Mouse (Mus musculus) megakaryocyte, adult 5-6 weeks (primary cell): ENCODE measurements around the gene Nav2. TPM values are rescaled to one million over a fixed set of nuclear protein-coding genes. Genes with fewer than 3 reads are reported as not detected.

ENCODE experiments used
- ATAC-seq: 2 replicates; pipeline ENCODE4 v1.8.0; 2016; ENCODE audit warnings: mild to moderate bottlenecking, inconsistent platforms; ENCODE audit not compliant: poor library complexity, severe bottlenecking
- total RNA-seq, 2 experiments: library from RNA; stranded (forward) in 1 of 2; stranded (reverse) in 1 of 2; fragments of 153-499, 151-499 nt in 1 of 2; fragments of 221-1000, 200-1000 nt in 1 of 2; gene quantifications; 2 replicates each; pipeline versions ENCODE4 v1.2.3 to v1.2.4; 2015 to 2017

The Nav2 gene
- total RNA-seq, 2 experiments from 2014 or later: 4.6 to 10.5 TPM

DNA sequence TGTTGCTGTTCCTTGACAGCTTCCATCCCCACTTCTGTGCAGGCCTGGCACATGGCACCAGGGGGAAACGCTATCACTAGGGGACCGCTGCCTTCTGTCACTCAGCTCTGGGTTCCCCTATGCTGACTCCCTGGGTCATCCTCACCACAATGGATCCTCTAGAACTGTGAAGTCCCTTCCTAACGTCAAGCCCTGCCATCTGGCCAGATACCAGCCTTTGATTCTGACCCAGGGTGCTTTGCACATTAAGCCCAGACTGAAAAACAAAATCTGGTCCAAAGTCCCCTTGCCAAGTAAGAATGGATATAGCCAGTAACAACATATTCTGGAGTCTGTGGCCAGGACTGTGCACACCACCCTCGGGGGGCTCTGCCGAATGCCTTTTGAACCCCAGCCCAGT is 178.6 kb downstream of the Nav2 start:
- no peak for ATAC-seq

DNA sequence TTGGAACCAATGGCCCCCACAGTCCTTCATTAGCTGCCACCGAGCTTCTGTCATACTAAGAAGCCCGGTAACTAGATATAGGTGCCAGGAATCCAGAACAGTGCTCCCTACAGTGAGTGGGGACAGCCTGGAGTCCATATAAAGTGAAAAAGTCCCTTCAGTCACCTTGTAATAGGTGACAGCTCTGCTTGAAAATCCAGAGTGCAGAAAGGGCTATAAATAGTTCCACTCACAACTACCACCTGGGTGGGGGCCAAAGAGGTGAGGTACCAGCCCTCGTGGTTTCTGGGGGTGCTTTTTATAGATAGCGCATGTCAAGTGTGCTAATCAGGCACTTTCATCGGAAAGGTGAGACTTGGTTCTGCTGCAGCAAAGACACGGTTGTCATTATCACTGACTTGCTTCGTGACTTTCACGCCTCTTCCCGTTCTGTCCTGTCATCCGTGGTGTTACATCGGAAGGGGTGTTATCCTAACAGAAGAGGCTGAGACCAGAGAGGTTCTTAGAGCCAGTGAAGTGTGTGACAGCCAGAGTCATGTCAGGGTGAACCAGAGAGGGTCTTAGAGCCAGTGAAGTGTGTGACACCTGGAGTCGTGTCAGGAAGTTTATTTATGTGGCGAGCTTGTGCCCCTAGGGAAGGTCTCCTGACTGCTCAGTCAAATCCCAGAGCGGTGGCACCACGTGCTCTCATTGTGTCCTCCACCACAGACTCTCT is 179.8 kb downstream of the Nav2 start:
- no peak for ATAC-seq

DNA sequence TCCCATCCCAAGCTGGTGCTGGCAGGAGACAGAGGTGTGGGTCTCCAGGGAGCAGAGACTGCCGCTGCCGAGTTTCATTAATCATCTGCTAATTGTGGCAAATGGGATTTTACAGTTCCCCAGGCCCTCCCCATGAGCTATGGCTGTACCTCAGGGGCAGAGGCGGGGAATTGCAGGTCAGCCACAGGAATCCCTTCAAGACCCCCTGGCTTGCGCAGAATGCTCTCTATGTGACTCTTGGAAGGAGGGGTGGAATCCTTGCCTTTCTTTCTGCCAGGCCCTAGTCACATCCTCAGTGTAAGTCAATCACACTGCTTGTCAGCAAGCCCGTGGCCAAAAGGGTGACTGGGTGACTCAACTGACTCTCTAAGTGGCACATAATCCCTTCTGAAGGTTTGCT is 182.9 kb downstream of the Nav2 start:
- no peak for ATAC-seq

DNA sequence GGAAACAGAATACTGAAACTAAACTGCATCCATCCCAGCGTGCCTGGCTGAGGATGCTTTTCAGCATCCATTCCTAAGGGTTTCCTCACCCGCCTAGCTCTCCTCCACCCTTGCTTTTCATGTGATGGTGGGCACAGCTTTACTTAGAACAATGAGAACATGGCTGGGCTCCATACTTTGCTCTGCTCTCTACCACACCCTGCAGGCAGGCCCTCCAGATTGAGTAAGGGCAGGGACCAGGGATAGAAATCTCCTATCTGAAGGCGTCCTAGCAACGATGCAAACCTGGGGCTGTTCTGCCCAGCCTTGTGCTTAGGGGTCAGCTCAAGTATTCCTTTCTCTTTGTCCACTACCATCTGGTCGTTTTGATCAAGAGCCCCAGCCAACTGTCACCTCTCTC is 183.4 kb downstream of the Nav2 start:
- no peak for ATAC-seq

DNA sequence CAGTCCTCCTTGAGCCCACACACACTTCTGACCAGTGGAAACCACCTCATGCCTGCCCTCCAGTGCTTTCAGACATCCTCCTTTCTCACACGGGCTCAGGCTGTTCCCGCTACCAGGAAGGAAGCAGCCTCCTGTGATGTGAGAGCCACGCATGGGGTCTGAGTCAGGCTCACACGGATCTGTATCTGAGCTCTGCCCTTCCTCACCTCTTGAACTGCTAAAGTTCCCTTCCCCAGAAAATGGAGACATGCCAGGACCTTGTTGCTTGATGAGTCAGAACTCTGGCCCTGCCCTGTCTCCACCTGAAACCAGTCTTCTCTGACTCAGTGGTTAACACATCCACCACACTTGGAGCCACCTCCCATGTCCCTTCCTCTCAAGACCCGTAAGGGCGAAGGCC is 185.1 kb downstream of the Nav2 start:
- ATAC-seq: peak; percentile 69

DNA sequence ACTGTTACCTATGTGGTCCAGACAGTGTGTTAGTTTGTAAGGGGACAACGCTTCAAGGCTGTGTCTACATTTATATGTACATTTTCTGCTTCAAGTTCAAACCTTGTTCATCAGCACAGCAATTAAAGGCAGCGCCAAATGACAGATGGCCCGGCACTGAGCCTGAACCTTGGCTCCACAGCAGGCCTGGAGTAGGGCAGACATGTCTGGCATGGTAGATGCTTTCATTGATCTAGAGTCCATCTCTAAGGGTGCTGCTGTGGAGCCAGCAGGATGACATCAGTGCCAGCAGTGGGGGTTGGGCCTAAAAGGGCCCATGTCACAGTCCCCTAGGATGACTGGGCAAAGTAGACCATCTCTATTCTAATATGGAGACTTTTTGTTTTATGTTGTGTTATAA is 186.0 kb downstream of the Nav2 start:
- no peak for ATAC-seq

DNA sequence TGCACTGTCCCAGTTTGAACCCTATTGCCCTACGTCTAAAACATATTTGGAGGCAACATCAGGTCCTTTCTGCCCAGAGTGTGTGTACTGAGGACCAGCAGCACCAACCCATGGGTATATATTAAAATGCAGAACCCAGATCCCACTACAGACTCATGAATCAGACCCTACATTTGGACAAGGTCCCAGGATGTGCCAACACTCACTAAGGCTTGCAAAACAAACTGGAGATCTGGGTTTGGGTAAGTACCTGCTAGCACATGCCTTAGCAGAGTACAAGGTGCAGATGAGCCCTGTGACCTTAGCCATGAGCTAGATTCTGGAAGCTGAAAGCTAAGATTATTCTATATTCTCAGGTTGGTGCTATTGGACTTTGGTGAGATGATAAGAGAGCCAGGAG is 192.8 kb downstream of the Nav2 start:
- ATAC-seq: no peak

DNA sequence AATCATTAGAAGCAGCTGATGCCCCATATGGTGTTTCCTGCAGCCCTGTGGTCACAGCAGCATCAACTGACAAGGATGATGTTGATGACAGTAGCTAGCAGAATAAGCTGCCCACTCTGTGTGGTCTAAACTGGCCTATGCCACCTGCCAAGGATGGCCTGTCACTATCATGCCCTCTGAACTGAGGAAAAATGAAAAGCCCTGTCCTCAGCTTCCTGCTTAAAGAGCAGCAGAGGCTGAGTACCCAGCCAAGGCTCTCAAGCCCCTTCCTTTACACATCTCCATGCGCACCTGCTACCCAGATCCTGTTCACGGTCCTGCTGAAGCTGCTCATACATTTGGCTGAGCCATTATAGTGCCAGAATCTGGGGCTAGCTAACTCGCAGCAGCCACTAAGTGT is 193.7 kb downstream of the Nav2 start:
- ATAC-seq: no peak

DNA sequence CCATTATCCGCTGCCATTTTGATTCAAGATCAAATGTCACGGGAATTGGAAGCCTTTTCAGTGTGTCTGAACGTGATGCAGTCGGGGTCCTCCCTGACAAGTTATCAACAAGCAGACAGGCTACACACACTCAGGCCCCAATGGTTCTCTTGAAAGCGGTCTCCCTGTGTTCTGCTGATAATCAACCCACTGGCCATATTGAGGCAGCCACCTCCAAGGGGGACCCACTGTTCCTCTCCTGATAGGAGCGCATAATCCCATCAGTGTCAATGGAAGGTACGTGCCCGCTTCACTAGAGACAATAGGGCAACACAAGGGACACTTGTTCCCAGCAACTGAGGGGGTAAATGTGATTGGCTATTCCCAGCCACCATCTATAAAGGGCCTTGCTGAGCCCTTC is 195.9 kb downstream of the Nav2 start:
- ATAC-seq: no peak

DNA sequence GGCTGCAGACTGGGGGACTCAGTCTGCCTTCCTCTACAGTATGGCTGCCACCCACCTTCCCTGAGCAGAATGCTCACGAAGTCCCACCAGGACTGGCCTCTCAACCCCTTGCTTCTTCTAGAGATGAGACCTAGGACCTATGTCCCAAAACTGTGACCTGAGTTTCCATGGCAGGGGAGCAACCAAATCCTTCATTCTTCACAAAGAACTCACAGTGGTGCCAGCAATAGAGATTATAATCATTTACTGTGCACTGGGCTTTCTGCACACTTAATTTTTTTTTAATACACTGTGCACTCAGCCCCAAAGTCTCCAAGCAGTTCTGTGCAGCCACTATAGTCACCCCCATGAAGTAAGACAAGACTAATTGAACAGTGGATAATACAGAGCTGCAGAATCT is 196.3 kb downstream of the Nav2 start:
- no peak for ATAC-seq

DNA sequence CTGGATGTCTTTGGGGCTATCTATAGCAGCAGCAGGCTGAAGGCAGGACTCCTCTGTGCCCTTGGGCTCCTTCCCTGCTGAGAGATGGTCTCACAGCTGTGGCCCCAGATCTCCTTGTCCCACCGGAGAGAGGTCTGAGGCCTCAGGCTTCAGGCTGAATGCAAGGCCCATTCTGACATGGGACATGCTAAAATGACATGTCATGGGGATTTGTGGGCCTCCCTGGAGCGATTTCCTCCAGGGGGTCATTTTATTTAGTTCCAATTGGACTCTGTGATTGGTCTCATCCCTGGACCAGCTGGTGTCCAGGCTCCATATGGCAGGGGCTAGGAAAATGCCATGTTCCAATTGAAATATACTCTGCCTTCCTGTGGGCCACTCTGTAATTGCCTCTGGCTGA is 197.0 kb downstream of the Nav2 start:
- no peak for ATAC-seq

DNA sequence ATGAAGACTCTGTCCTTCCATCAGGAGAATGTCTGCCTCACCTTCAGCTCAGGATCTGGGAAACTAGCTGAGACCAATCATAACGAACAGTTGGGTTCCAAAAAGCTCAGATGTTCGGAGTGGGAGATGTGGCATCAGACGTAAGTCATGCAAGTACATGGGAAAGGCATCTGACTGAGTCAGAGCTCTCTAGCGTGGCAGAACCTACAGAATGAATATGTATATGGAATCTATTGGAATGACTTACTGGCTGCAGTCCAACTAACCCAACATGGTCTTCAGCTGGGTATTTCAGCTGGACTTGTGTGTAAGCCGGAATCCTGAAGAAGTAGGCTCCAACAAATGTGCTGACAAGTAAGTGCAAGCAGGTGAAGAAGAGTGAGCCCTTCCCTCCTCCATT is 199.6 kb downstream of the Nav2 start:
- ATAC-seq: no peak

DNA sequence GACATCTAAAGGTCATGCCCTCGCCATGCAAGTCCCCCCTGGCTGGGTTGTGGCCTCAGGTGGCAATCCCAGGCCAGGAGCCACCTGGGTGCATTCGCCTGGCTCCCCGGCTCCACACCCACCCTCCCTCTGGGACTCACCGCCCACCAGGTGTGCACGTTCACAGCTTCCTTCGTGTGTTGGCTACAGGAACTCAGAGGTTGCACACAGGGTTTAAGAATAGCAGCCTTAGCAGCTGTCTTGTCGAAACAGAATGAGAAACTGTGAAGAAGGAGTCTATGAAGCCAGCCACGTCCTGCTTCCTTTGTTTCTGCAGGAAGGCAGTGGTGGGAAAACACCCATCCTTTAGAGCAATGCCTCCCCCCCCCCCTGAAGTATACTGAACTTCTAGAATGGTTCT is 210.5 kb downstream of the Nav2 start:
- ATAC-seq: no peak

DNA sequence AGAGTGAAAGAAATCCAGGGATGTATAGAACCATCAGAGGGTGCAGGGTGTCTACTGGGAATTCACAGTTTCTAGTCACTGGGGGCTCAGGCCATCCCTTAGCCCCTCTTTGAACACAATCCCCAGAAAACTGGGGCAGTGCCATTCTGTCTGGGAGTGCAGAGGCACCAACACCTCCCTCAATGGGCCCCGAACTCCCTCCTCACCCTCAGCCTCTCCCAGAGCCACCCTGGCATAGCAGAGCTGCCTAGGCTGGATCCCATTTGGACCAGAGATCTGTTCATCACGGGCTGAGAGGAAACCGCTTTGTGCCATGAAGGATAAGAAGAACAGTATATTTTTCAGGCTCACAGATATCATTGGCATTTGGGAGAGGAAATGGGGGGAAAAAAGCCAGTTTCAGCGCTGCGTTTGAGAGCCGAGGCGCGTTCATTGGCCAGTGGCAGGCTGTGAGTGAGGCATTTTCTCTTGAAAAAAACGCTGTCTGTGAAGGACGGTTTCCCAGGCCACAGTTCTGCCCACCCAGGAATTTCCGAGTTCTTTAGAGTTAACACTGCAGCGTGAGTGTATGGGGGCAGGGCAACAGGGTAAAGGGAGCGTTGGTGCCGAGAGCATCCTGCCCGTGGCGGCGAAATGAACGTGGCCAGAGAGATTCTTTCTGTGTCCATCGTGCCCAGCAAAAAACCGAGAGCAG is 211.4 kb downstream of the Nav2 start:
- ATAC-seq: no peak

DNA sequence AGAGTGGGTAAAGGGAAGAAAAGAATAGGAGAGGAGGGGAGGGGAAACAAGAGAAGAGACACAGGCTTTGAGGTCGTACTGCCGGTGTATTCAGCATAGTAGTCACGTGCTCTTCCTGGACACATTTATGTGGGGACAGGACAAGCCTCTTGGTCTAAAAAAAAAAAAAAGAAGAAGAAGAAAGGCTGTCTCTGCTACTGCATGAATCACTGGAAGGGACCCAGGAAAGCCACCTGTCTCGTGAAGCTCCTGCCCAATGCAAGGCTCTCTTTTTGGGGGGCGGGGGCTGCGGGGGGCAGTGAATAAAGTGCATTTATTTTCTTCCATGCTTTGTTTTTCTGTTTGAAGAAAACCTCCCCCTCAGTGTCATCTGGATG is 212.0 kb downstream of the Nav2 start:
- ATAC-seq: no peak

DNA sequence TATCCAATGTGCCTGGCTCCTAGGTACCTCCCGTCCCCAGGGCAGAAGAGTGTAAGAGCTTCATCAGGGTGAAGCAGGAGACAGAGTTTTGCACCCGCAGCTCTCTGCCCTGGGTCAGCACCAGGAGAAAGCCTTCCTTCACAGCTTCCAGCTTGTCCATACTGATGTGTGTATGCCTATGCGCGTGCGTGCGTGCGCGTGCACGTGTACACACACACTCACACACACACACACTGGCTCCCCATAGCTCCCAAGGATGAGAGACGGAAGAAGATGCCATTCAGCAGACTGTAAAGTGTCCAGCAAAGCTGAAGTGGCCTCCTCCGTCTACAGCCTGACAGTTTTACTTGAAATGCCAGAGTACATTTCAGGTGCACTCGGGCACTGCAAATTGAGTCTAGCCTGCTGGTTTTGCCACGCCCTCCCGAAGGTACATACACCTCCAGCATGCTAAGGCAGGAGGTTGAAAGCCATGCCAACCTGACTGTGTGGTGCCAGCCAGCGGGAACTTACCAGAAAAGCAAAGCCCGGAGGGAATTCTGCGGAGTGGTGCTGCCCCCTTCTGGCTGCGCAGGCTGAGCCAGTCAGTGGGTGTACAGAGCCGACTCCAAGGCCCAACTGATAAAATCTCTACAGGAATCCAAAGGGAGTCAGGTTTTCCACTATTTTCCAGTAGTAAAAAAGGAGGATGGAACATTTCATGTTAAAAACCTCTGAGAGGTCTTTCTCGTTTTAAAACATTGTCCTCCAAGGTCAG is 212.6 kb downstream of the Nav2 start:
- ATAC-seq: peak; percentile 88

DNA sequence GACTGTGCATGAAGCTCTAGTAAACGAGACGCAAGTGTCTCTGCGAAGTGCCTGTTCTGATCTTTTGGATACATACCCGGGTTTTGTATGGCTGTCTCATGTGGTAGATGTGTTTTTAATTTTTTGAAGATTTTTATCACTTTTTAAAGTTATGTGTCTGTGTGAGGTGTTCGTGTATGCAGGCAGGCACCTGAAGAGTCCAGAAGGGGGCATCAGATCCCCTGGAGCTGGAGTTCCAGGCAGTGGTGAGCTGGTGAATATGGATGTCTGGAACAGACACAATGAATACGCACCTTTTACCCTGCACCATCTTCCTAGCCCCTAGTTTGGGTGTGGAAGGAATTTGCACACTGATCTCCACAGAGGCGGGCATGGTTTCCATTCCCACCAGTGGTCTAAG is 214.0 kb downstream of the Nav2 start:
- no peak for ATAC-seq

DNA sequence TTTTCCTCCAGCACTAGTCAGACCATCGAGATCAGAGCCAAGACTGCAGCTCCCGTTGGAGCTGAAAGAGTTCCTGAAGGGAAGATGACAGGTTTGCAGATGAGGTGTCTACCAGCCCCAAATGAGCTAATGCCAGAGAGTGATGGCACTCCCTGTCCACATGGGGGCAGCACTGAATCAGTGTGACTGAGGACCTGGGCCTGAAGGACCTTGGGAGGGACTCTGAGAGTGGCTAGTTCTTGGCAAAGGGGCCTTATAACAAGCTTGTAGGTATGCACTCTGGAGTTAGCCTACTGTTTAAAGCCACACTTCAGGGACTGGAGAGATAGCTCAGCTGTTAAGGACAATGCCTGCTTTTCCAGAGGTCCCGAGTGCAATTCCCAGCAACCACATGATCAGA is 217.0 kb downstream of the Nav2 start:
- peak; percentile 73 for ATAC-seq

DNA sequence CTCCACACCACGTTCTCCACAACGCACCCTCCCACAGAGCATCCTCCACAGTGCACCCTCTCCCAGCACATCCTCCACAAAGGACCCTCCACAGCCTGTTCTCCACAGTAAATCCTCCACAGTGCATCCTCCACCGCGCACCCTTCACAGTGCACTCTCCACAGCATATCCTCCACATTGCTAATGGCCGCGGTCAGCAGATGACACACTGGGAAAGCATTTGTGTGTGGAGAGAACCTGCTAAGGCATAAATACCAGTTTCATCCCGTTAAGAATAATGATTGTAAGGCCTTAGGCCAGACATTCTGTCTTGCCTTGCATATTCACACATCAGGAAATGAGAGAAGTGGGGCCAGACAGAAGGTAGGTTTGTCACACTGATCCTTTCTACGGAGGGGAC is 219.7 kb downstream of the Nav2 start:
- no peak for ATAC-seq

DNA sequence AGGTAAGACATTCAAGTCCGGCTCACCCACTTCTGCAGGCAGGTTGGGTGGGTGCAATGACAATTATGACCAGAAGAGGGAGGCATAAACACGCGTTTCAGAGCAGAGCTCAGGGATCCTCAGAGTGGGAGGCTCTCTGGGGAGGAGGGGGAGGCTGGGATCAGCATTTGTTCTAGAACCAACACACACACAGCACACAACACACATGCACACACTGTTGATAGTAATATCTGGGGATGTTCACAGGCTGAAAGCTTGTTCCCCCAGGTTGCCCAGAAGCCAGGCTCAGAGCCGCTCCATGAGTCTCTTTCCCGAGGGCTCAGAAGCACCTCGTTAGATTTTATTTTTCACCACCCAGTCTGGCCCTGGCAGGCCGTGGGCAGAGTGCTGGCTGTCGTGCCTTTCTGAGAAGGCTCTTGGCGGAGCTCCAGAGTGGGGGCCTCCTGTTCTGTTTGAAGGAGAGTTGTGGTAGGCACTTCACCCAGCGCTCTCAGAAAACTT is 224.4 kb downstream of the Nav2 start:
- peak; percentile 86 for ATAC-seq

DNA sequence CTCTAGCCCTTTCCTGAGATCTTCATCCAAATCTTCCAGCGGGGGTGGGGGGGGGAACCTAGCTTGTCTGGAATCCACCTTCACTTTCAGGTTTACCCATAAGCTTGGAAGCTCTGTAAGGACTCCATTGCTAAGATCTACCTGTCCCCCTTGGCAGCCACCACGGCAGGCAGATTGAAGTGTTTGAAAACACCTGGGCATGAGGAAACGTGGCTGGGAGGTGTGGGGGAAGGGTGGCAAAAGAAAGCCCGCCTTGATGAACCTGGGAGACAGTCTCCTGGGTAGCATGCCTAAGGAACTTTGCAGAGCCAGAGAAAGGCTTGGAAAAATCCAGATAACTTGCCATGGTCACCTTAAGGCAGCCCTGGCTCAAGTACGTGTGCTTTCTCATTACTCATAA is 225.9 kb downstream of the Nav2 start:
- ATAC-seq: no peak

DNA sequence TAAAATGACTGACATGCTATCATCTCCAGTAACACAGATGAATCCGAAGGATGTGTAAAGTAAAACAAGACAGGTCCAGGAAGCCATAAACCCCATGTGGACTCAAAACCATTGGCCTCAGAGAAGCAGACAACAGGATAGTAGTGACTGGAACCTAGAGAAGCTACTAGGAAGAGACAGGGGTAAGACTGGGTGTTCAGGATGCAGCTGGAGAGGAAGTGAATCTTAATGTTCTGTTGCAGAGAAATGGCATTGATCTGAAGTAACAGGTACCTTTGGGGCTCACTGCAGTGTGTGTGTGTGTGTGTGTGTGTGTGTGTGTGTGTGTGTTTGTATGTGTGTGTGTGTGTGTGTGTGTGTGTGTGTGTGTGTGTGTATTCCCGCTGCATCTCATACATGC is 231.2 kb downstream of the Nav2 start:
- ATAC-seq: no peak
